Mouse (Mus musculus) B cell, adult 2 months (primary cell): ENCODE measurements at regions not wholly inside any gene's neighbourhood (a gene's known extent, or its start where the extent isn't known, plus 50 kb on each side); places are given as distances from the start of the nearest gene placed in this dataset.
A peak's percentile ranks its signal among the peaks of the same experiment; 100 is the strongest.

Experiments used
- DNase-seq, 2 experiments: peaks; one replicate each; pipeline ENCODE4 v3.0.0; 2022

DNA sequence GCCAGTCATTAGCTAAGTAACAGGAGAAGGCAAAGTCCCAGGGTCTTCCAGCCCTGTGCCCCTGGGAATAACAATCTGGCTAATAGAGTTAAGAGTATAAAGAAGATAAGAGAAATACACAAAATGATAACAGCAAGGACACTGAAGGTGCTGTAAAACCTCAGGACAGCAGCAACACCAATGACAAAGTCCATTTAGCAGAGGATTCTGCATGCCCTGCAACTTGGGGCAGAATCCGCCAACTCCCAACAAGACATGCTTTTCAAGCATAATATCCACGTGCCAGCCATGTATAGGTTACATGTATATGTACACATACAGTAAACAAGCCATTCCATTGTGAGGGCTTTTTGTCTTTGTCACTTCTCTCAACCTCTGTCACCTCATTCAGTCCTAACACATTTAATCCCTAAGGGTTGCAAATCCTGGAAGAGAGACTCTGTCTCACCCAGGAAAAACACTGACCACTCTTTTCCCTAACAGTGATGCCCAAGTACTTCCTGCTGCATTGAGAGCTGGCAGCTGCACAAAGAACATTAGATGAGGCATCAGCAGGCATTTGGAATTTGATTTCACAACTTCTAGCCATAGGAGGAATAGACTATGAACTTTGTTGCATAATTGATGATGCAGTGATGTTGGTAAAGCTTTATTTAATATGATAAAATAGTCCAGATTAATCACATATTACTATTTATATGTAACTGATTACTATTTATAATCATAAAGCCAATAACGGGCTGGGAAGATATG is 105.8 kb upstream of the Slc4a7 start:
- no peak for DNase-seq

DNA sequence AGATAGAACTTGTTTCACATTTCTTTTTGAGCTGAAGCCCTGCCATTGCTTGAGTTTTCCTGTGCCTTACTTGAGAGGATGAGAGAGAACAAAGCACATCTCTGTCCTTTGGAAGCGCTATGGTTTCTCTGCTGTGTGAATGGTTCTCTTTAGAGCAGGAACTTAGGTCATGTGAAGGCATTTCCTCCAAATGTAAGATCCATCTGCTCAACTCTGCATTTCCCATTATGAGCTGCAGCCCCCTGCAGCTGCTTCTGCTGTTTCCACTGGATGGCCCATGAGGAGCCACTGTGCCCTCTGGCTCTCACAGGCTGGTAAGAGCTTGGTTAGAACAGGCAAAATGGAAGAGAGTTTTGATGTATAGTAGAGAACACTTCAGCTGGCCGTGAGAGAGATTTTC is 102.5 kb upstream of the Slc4a7 start:
- no peak for DNase-seq

DNA sequence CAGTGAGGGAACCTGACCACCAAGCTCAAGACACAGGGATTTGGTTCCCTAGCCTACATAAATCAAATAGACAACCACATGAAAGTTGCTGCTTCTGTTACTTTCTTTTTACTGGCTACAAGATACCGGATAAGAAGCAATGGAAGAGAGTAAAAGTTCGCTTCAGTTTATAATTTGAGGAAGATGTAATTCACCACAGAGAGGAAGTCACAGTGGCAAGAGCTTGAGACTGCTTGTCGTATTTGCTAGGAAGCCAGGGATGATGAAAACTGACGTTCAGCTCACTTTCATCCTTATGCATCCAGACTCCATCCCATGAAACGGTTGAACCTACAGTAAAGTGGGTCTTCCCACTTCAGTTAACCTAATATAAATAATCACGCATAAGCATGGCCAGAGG is 102.1 kb upstream of the Slc4a7 start:
- DNase-seq = no peak

DNA sequence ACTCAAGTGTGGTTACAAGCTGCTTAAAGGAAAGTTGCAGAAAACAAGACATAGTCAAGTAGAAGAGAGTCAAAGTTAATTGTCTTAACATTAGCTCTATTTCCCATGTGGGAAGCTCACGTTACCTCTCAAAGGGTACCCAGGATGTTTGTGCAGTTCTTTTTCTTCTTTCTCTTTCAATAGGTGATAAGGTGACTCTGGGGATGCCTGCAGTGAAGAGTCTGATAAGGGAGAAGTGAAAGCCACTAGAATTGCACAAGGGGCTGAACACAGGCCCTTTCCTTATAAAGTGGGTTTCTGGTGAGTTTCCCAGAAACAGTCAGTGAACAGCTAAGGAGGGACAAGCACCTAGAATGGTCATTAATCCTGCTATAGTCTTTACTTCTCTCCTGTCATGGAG is 98.6 kb upstream of the Slc4a7 start:
- DNase-seq = peak in 1 of 2 experiments; percentile 8

DNA sequence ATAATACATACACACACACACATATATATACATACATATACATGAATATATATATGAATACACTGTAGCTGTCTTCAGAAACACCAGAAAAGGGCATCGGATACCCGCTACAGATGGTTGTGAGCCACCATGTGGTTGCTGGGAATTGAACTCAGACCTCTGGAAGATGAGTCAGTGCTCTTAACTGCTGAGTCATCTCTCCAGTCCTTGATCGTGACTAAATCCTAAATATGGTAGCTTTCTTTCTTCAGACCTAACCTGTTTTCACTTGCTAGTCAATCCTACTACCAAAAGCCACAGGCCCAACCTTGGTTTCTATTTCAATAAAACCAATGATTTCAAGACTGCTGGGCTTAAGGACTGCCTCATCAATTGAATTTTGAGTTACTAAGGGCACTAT is 95.0 kb upstream of the Slc4a7 start:
- no peak for DNase-seq

DNA sequence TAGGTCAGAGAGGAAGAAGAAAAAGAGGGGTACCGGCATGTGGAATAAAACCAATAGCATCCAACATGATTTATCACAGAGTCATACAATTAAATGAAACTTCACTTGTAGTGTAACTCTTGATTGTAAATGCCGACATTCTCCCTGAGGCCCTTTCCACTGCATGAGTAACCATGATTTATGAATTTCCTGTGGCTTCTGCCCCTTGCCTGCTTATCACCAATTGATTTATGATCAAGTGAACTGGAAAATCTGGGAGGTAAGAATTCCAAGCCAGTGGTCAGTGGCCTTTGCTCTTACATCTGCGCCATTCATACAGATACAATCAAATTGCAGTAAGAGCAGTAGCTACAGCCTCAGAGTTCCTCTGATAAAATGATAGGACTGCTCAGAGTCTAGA is 89.8 kb upstream of the Slc4a7 start:
- DNase-seq = no peak

DNA sequence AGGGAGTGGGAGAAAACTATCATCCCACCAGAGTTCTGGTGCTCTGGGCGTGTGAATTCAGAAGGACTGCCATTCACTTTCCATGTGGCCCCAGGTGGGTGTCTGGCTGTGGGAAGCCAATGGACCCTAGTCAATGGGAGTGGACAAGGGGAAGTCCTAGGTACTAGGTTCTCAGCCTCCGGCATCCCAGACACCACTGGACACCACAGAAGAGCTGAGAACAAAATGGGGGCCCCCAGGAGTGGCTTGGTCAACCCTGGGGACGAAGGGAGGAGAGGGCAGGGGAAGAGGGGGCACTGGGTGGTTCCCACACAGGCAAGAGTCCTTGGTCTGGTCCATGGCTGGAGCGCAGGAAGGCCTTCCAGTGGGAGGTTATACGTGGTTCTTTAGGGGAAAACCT is 81.8 kb upstream of the Slc4a7 start:
- DNase-seq = no peak

DNA sequence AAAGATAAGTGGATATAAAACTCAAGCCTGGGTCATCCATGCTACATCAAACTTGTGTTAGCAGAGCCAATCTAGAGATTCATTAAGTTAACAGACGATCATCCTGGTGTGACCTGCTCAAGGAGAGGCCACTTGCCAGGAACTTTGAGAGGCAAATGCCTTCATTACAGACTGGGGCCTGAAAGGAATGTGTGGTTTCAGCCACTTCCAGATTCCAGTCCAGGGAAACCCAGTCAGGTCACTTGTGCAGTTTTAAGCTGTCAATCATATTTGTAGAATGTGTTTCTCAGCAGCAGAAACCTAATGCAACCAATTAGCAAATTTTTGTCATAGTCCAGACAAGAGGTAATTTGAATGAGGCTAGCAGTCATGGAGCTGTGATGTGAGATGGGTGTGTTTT is 73.4 kb upstream of the Slc4a7 start:
- no peak for DNase-seq

DNA sequence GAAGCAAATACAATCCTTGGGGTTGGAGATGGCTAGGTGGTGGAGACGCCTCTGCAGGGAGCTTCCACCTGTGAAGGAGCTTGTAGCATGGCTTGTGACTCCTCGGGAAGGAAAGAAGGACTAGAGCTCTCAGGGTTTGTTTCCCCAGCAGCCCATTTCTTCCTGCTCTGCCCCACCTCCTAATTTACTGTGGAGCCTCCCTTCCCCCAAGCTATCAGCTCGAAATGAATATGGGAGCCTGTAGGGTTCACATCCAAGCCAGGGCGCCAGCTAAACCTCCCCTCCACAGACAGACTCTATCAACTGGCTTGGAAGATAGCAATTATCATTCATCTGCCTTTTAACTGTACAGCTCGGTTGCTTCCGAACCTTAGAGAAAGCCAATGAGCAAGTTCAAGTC is 70.3 kb upstream of the Slc4a7 start:
- no peak for DNase-seq

DNA sequence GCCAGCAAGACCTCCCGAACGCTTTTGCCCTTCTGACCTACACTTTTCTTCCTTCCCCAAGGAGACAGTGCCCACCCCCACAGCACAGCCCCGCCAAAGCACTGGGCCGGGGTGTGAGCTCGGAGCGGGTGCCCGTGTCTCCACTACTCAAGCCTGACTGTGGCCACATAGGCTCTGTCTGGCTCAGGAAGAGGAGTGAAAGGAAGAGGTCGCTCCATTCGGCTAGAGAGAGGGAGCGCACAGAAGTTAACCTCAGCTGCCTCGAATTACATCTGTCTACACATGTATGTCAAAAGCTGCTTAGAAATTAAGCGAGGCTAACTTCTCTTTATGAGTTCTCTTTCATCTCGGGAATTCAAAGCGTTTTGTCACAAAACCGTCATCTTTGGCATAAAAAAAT is 69.6 kb upstream of the Slc4a7 start:
- peak; percentile 23 to 36 for DNase-seq

DNA sequence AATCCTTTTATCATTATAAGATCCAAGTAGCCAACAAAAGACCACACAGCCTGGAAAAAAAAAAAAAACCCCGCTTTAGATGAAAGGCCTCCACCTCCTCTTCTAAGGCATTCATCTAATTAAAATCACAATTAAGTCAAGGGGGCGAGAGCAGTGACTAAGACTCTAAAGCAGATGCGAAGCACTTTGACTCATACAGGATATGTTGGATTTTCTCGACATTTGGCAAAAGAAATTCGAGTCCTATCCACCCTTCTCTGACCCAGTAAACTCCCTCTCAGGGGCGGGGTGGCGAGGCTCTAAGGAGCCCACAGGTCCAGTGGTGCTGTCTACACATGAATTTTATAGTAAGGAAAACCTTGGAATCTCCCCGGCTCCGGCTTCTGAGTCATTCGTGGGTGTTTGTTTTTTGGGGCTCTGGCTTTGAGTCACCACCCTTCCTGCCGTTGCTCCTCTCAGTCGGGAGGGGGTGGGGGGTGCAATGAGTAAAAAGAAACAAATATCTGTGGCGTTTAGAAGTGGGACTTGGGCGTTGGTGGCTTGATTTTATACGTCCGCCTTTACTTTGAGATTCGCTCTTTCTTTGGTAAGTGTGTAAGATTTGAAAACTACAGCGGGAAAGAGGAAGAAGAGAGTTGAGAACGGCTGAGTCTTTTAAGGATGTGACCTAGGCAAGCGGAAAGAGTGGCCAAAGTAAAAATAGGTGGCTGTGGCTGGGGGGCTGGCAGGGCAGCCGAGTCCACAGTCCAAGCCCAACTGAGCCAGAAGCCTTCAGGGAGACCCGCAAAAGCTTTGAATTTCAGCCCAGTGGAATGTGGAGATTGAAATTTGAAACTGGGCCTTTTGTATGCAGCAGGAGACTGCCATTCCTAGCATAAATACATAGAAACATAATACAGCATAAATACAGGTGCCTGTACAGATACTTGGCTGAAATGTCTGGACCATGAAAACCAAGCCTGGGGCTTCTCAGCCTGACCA is 68.8 kb upstream of the Slc4a7 start:
- DNase-seq = peak; percentile 68 to 73

DNA sequence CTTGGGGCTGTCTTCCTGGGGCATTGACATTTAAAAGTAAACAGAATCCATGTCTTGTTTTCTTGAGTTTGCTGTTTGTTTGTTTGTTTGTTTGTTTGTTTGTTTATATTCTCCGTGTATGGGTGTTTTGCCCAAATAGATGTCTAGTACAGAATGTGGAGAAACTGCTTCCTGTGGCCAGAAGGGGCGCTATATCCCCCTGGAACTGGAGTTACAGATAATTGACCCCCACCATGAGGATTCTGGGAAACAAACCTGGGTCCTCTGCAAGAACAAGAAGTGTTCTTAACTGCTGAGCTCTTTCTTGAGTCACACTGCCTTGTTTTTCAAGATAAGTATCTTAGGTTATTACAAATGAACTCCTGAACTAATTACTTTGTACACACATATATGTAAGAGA is 68.1 kb upstream of the Slc4a7 start:
- peak; percentile 27 to 40 for DNase-seq

DNA sequence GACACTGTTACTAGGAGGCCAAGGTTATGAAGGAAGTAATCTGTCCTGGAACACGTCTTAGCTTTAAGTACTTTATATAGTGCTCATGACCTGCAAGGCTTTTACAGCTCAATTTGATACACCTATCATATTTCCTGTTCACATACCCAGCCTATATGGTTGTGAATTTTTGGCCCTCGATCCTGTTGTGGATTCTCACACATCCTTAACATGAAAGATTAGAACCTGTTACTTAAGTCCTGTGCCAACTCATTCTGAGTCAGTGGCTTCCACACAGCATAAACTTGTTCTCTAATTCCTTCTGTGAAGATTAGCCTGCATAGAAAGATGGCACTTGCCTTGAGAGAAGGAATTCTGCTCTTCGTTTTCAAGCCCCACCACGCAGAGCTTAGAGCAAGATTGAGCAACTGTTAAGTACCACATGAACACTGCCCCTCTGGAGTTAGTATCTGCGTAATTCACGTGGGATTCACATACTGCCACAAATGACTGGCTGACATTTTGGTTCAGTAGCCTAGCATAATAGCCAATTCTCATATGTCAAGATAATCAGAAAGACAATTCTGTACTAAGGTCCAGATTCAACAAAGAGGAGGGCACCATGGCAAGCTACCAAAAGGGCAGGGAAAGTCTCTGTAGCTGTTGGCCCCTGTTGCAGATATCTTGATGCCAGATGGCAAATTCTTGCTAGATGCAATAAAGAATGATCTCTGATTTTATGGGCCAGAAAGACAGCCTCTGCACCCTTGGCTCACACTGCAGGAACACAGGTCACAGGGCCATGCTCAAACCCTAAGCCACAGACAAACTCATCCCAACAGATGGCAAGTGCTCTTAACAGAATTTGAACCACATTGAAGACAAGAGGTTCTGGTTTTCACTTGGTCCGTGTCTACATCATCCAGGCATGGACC is 62.7 kb upstream of the Slc4a7 start:
- no peak for DNase-seq

DNA sequence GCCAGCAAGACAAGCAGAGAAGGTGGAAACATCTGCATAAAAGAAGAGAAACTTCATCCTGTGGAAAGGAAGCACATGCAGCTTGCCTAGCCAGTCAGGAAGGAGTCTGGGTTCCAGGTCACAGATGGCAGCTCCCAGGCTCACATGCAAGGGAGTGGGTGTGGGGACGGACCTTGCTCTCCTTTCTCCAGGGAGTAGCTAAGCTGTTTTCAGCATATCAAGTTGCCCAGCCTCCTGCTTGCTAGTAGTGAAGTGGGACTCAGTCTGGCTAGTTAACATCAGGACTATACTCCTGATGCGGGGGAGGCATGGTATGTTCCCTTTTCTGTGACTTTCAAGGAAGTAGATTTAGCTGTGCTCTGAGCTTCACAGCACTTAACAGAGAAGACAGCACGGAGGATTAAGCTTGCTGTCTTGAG is 62.0 kb upstream of the Slc4a7 start:
- DNase-seq = peak in 1 of 2 experiments; percentile 6

DNA sequence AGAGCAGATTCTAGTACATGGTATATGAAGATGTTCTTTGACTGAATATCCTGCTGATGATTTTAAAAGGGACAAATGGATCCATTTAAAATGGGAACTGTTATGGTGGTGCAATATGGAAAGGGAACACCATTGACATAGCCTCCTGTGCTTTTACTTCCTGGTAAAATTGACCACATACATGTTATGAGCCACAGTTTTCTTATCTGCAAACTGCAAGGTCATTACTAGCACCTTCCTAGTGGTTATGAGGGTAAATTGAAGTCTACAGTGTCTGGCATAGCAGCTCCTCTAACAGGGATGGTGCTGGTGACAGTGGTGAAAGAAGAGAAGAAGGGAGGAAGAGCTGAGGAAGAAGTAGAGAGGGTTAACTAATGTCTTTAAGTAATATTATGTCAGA is 61.5 kb upstream of the Slc4a7 start:
- no peak for DNase-seq

DNA sequence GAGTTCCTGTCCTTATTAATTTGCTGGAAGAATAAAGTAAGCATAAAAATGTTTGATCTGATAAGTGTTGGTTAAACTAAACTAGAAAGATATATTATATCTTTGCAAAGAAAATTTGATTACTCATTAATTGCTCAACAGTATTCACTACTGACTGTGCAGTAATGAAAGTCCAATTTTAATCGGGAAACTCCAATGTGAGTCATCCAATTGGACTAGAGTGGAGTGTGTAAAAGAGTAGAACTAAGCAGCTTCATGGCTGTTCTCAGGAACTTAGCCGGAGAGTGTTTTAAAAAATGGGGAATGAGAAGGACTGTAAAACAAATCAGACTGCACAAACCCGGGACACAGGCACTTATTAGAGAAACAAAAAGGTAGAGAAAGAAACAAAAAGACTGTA is 58.5 kb upstream of the Slc4a7 start:
- DNase-seq = no peak

DNA sequence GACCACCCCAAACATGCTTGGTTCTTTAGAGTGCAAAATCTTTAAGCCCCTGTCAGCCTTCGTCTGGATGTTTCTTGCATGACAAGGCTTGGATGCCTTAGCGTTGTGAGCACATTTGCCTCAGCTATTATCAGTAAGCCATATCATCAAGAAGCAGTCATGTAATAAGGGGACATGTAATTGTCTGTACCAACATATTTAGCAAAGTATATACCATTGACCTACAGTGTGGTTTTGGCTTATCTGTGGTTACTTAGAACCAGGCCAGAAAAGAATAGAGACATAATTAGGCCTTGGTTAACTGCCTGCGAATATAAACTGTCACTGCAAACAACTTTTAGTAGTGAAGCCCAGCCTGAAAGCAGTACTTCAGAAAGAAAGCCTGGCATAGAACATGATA is 57.0 kb upstream of the Slc4a7 start:
- no peak for DNase-seq
